Mouse (Mus musculus): Measurements from ENCODE around the gene Stk4. TPM values are rescaled to one million over a fixed set of nuclear protein-coding genes. Genes with fewer than 3 reads are reported as not detected.

Gene Stk4
- polyA plus RNA-seq, 1 experiment from 2014 or later, result 29.1 TPM

DNA sequence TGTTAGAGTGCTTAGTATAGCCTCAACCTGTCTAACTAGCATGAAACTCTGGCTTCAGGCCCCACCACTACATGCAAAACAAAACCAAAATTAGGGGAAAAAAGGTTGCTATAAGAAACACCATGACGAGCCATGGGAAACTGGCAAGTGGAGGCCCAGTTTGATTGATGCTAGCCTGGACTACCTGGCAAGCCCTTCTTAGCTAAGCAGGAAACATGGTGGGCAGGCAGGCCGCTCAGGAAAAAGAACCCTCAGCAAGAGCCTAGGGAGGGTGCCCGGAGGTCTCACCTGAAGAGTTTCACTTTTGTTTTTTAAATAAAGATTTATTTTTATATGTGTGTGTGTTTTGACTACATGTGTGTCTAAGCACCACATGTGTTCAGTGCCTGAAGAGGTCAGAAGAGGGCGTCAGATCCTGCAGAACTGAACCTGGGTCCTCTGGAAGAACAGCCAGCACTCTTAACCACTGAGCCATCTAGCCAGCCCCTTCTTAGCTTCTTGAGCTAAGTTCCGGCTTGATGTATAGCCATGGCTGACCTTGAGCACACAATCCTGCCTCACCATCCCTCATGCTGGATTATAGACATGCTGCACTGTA lies 53.1 kb downstream of the Stk4 start:
- WGBS, result 78% methylated on average over 5 of the region's 5 CpGs
- ATAC-seq (replicated peaks; ENCODE audit: low FRiP score, low TSS enrichment, low read depth), result no peak

DNA sequence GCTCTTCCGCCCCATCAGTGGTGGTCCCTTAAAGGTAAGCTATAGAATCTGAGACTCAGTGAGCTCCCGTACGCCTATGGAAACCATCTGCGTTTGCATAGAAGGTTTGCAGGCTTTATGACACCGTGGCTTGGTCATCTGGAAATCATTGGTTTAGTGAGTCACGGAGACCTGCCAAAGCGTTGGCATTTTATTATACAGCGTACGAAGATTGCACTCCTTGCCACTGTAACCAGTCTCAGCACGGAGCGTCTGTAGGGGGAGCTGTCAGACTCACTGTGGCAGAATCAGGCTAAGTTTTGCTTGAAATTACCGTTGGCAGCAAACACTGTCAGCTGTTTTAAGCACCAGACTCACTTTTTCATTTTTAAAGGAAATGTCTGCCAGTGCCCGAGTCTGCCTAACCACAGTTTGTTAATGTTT lies 56.4 kb downstream of the Stk4 start:
- DNase-seq (ENCODE audit: low spot score) (no peak), ATAC-seq (replicated peaks; ENCODE audit: low FRiP score, low TSS enrichment, low read depth) (no peak)
- Histone ChIP-seq H3K4me3 (ENCODE audit: low read depth, low read length) (no peak overlapping the region), H3K9ac (ENCODE audit: low read length) (no peak overlapping the region), H3K9me3 (ENCODE audit: control insufficient read depth, low read length) (no peaks in the 10 kb centered on the region), H3K27ac (ENCODE audit: low read depth) (no peak overlapping the region), H3K4me2 (ENCODE audit: low read length) (no peak overlapping the region), H3K27me3 (replicated peaks; ENCODE audit: control insufficient read depth, insufficient read depth, low read length) (no peaks in the 10 kb centered on the region), H3K36me3 (ENCODE audit: control insufficient read depth, insufficient read depth, low read length) (peaks cover 15% of the 10 kb centered on the region; the same call in 1 of the 2 replicates), H3K4me1 (replicated peaks; ENCODE audit: control insufficient read depth, insufficient read depth, low read length) (no peaks in the 10 kb centered on the region)
- WGBS, result 67% methylated on average over 13 of the region's 13 CpGs

More for the DNA sequence above, 53.1 kb downstream of the Stk4 start:
- H3K4me1 ChIP-seq (replicated peaks; ENCODE audit: control insufficient read depth, insufficient read depth, low read length), result no peaks in the 10 kb centered on the region
- no peak overlapping the region for H3K4me2 ChIP-seq (ENCODE audit: low read length)
- H3K9me3 ChIP-seq (ENCODE audit: control insufficient read depth, low read length), result no peaks in the 10 kb centered on the region
- no peak overlapping the region for H3K4me3 ChIP-seq (ENCODE audit: low read depth, low read length)
- peaks cover 29% of the 10 kb centered on the region for H3K36me3 ChIP-seq (ENCODE audit: control insufficient read depth, insufficient read depth, low read length)
- H3K9ac ChIP-seq (ENCODE audit: low read length), result no peak overlapping the region
- H3K27ac ChIP-seq (ENCODE audit: low read depth), result no peak overlapping the region
- no peak for DNase-seq (ENCODE audit: low spot score)
- no peaks in the 10 kb centered on the region for H3K27me3 ChIP-seq (replicated peaks; ENCODE audit: control insufficient read depth, insufficient read depth, low read length)

DNA sequence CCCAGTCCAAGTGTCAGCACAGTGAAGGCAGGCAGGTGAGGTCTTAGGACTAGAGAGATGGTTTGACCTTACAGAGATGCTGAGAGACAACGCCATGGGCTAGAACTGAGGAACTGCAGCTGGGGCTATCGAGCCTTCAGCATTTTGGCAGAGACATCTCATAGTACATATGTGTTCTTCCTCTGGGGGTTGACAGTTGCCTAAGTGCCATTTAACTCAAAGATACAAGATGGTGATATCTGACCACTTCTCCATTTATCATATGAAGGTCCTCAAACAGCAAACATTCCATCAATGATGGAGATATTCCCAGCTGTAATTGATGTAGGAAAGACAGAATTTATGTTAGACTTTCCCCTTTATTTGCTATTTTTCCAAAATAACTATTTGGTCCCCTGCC lies 57.2 kb downstream of the Stk4 start:
- no peak for ATAC-seq (replicated peaks; ENCODE audit: low FRiP score, low TSS enrichment, low read depth)
- WGBS, result 94% methylated on average over 2 of the region's 2 CpGs

DNA sequence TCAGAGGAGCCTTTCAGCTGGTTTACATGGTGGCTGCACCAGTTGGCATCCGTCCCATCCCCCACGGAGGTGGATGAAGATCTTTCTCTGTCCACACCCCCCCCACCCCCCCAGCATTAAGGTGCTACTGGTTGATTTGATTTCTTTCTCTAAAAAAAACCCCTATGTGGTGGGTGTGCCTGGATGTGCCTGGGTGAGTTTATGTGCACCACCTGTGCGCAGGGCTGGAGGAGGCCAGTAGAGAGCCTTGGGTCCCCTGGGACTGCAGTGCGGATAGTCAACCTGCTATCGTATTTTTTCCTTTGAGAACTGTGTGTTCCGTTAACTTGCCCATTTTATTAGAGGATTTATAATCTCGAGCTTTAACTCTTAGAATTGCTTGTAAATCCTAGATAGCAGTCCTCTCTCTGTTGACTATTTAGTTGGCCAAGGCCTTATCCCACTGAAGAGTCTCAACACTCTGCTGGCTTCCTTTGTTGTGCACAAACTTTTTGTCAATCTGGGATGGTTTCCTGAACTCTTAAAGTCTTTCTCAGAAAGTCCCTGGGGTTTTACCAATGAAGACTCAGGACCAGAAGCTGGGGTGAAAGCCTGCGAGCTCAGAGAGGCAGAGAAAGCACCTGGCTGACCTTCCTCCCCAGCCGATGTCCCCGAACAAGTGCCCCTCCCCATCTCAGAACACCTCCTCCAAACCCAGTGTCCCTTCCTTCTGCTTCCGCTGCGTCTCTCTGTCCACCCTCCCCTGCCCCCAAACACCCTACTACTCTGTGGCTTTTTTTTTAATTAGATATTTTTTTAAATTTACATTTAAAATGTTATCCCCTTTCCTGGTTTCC lies 58.7 kb downstream of the Stk4 start:
- Histone ChIP-seq H3K4me2 (ENCODE audit: low read length) (no peak overlapping the region), H3K9ac (ENCODE audit: low read length) (no peak overlapping the region), H3K4me1 (replicated peaks; ENCODE audit: control insufficient read depth, insufficient read depth, low read length) (no peaks in the 10 kb centered on the region), H3K9me3 (ENCODE audit: control insufficient read depth, low read length) (no peaks in the 10 kb centered on the region), H3K4me3 (ENCODE audit: low read depth, low read length) (no peak overlapping the region), H3K36me3 (ENCODE audit: control insufficient read depth, insufficient read depth, low read length) (peaks cover 14% of the 10 kb centered on the region), H3K27me3 (replicated peaks; ENCODE audit: control insufficient read depth, insufficient read depth, low read length) (no peaks in the 10 kb centered on the region), H3K27ac (ENCODE audit: low read depth) (no peak overlapping the region)
- DNase-seq (ENCODE audit: low spot score), result no peak
- WGBS, result 91% methylated on average over 12 of the region's 12 CpGs
- no peak for ATAC-seq (replicated peaks; ENCODE audit: low FRiP score, low TSS enrichment, low read depth)

More for the DNA sequence above, 57.2 kb downstream of the Stk4 start:
- DNase-seq (ENCODE audit: low spot score), result no peak
- Histone ChIP-seq H3K36me3 (ENCODE audit: control insufficient read depth, insufficient read depth, low read length) (peaks cover 11% of the 10 kb centered on the region), H3K27ac (ENCODE audit: low read depth) (no peak overlapping the region), H3K27me3 (replicated peaks; ENCODE audit: control insufficient read depth, insufficient read depth, low read length) (no peaks in the 10 kb centered on the region), H3K4me2 (ENCODE audit: low read length) (no peak overlapping the region), H3K4me1 (replicated peaks; ENCODE audit: control insufficient read depth, insufficient read depth, low read length) (no peaks in the 10 kb centered on the region), H3K9me3 (ENCODE audit: control insufficient read depth, low read length) (no peaks in the 10 kb centered on the region), H3K4me3 (ENCODE audit: low read depth, low read length) (no peak overlapping the region), H3K9ac (ENCODE audit: low read length) (no peak overlapping the region)

DNA sequence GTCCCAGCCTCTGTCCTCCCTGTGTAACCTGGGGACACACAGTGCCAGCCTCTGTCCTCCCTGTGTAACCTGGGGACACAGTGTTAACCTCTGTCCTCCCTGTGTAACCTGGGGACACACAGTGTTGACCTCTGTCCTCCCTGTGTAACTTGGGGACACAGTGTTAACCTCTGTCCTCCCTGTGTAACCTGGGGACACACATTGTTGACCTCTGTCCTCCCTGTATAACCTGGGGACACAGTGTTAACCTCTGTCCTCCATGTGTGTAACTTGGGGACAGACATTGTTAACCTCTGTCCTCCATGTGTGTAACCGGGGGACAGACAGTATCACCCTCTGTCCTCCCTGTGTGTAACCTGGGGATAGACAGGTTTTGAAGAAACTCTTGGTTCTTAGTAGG lies 61.5 kb downstream of the Stk4 start:
- 81% methylated on average over 1 of the region's 1 CpGs for WGBS
- no peak for ATAC-seq (replicated peaks; ENCODE audit: low FRiP score, low TSS enrichment, low read depth)
- no peaks in the 10 kb centered on the region for H3K27me3 ChIP-seq (replicated peaks; ENCODE audit: control insufficient read depth, insufficient read depth, low read length)
- DNase-seq (ENCODE audit: low spot score), result no peak
- no peaks in the 10 kb centered on the region for H3K9me3 ChIP-seq (ENCODE audit: control insufficient read depth, low read length)
- peaks cover 16% of the 10 kb centered on the region for H3K4me1 ChIP-seq (replicated peaks; ENCODE audit: control insufficient read depth, insufficient read depth, low read length)
- no peak overlapping the region for H3K4me2 ChIP-seq (ENCODE audit: low read length)
- H3K9ac ChIP-seq (ENCODE audit: low read length), result no peak overlapping the region
- peaks cover 8% of the 10 kb centered on the region; the same call in 1 of the 2 replicates for H3K36me3 ChIP-seq (ENCODE audit: control insufficient read depth, insufficient read depth, low read length)
- no peak overlapping the region for H3K27ac ChIP-seq (ENCODE audit: low read depth)
- no peak overlapping the region for H3K4me3 ChIP-seq (ENCODE audit: low read depth, low read length)

DNA sequence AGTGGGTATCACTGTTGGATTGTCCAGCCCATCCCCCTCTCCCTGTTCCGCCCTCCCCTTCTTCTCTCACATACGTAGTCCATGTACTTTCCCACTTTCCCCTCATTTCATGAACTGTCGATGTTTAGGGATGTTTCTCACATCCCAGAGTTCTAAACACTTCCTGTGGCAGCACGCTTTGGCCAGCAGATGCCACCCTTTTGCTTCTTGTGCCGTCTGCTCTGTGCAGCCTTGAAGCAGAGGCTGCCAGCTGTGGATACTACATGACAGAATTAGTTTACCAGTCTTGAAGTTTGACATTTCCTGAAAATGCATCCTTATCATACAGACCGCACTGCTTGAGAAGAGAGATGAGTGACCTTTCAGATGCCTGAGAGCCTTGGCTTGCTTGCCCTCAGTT lies 64.4 kb downstream of the Stk4 start:
- no peak overlapping the region for H3K4me3 ChIP-seq (ENCODE audit: low read depth, low read length)

DNA sequence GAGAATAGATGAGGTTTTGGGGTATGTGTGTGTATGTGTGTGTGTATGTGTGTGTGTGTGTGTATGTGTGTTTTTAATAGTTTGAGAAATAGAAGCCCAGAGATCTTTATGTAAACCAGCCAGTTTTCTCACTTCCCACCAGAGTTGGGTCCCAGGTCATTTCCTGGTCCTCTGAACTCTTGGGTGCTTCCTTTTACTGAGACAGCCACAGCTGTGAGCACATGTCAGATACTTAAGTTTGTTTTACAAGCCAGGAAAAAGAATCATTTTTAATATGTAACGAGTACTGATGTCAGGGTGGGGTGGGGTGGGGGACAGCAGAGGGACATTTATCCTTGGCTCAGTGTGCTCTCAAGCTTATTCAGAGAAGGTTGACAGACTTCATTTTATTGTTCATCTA lies 65.2 kb downstream of the Stk4 start:
- Histone ChIP-seq H3K27ac (ENCODE audit: low read depth) (peak overlapping the region; percentile 6; the same call in 1 of the 2 replicates), H3K36me3 (ENCODE audit: control insufficient read depth, insufficient read depth, low read length) (peaks cover 5% of the 10 kb centered on the region; the same call in 1 of the 2 replicates), H3K4me1 (replicated peaks; ENCODE audit: control insufficient read depth, insufficient read depth, low read length) (peaks cover 35% of the 10 kb centered on the region), H3K4me2 (ENCODE audit: low read length) (no peak overlapping the region), H3K27me3 (replicated peaks; ENCODE audit: control insufficient read depth, insufficient read depth, low read length) (no peaks in the 10 kb centered on the region), H3K9me3 (ENCODE audit: control insufficient read depth, low read length) (no peaks in the 10 kb centered on the region), H3K9ac (ENCODE audit: low read length) (no peak overlapping the region), H3K4me3 (ENCODE audit: low read depth, low read length) (no peak overlapping the region)
- DNase-seq (ENCODE audit: low spot score) (no peak), ATAC-seq (replicated peaks; ENCODE audit: low FRiP score, low TSS enrichment, low read depth) (0 out of 2 replicates have a peak, but pooled peaks have one; percentile 16)
- 25% methylated on average over 1 of the region's 1 CpGs for WGBS

More for the DNA sequence above, 64.4 kb downstream of the Stk4 start:
- no peak overlapping the region for H3K27ac ChIP-seq (ENCODE audit: low read depth)
- no peak overlapping the region for H3K9ac ChIP-seq (ENCODE audit: low read length)
- DNase-seq (ENCODE audit: low spot score), result no peak
- whole genome bisulfite sequencing, result 58% methylated on average over 6 of the region's 6 CpGs
- H3K27me3 ChIP-seq (replicated peaks; ENCODE audit: control insufficient read depth, insufficient read depth, low read length), result no peaks in the 10 kb centered on the region
- peaks cover 5% of the 10 kb centered on the region; the same call in 1 of the 2 replicates for H3K36me3 ChIP-seq (ENCODE audit: control insufficient read depth, insufficient read depth, low read length)
- ATAC-seq (replicated peaks; ENCODE audit: low FRiP score, low TSS enrichment, low read depth), result no peak
- H3K4me1 ChIP-seq (replicated peaks; ENCODE audit: control insufficient read depth, insufficient read depth, low read length), result peaks cover 35% of the 10 kb centered on the region
- no peak overlapping the region for H3K4me2 ChIP-seq (ENCODE audit: low read length)
- no peaks in the 10 kb centered on the region for H3K9me3 ChIP-seq (ENCODE audit: control insufficient read depth, low read length)

DNA sequence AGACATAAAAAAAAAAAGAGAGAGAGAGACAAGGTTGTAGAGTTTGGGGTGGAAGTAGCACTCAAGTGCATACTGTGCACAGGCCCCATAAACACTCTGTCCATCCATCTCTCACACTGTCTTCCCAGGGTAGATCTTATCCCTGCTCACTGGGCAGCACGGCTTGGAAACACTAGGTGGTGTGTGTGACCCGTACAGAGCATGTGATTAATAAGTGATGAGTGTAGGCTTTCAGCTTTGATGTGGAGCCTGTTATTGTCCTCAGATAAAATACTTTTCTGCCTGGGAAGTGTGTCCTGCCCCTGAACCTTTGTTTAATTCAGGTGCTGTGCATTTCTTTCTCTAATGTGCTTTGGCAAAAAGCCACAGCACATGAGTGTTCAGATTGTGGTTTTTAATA lies 66.3 kb downstream of the Stk4 start:
- Histone ChIP-seq H3K4me3 (ENCODE audit: low read depth, low read length) (no peak overlapping the region), H3K9me3 (ENCODE audit: control insufficient read depth, low read length) (no peaks in the 10 kb centered on the region), H3K9ac (ENCODE audit: low read length) (no peak overlapping the region), H3K27ac (ENCODE audit: low read depth) (peak overlapping the region; percentile 65; the same call in 1 of the 2 replicates), H3K4me2 (ENCODE audit: low read length) (no peak overlapping the region), H3K27me3 (replicated peaks; ENCODE audit: control insufficient read depth, insufficient read depth, low read length) (no peaks in the 10 kb centered on the region), H3K36me3 (ENCODE audit: control insufficient read depth, insufficient read depth, low read length) (peaks cover 5% of the 10 kb centered on the region; the same call in 1 of the 2 replicates), H3K4me1 (replicated peaks; ENCODE audit: control insufficient read depth, insufficient read depth, low read length) (peaks cover 36% of the 10 kb centered on the region)
- 15% methylated on average over 2 of the region's 2 CpGs for WGBS
- DNase-seq (ENCODE audit: low spot score), result no peak
- no peak for ATAC-seq (replicated peaks; ENCODE audit: low FRiP score, low TSS enrichment, low read depth)

All from intestine, embryonic 14.5 days (tissue).